Mouse (Mus musculus) ES-Bruce4 (cell line): Measurements from ENCODE around the gene Wdr4.

Source experiments
- CTCF ChIP-seq: IDR thresholded peaks from one replicate; pipeline ENCODE4 v1.8.1; 2011; ENCODE audit warnings: low read depth, low read length
- EP300 ChIP-seq: IDR thresholded peaks from 2 replicates; pipeline ENCODE4 v1.6.1; 2011; ENCODE audit warnings: low read depth, low read length; ENCODE audit not compliant: insufficient read depth
- POLR2A ChIP-seq: IDR thresholded peaks from one replicate; pipeline ENCODE4 v1.8.1; 2011; ENCODE audit warnings: low read length; ENCODE audit not compliant: insufficient read depth

GRCm38 (mm10) chr17:31525114-31525513, 5.3 kb upstream of the Wdr4 start:
- no peak for TF ChIP-seq POLR2A
- TF ChIP-seq CTCF: no peak
- TF ChIP-seq EP300: no peak
